Mouse (Mus musculus) lung, postnatal 14 days (tissue): ENCODE measurements at regions not wholly inside any gene's neighbourhood (a gene's known extent, or its start where the extent isn't known, plus 50 kb on each side); places are given as distances from the start of the nearest gene placed in this dataset.

Experiments
- DNase-seq: peaks from one replicate; pipeline ENCODE4 v3.0.0; 2021

GRCm38 (mm10) chr13:41694749-41695419 is 89.2 kb downstream of the Tmem170b start:
- no peak for DNase-seq

- no peak for DNase-seq
Observed at GRCm38 (mm10) chr13:41696767-41697445, 91.2 kb downstream of the Tmem170b start.

- no peak for DNase-seq
Observed at GRCm38 (mm10) chr13:41701345-41701744, 95.6 kb downstream of the Tmem170b start.

GRCm38 (mm10) chr13:41701829-41702231 is 96.1 kb downstream of the Tmem170b start:
- DNase-seq: no peak

GRCm38 (mm10) chr13:41703196-41703595 is 97.5 kb downstream of the Tmem170b start:
- no peak for DNase-seq

- peak; percentile 56 for DNase-seq
Observed at GRCm38 (mm10) chr13:41703618-41704017, 97.9 kb downstream of the Tmem170b start.

- no peak for DNase-seq
Observed at GRCm38 (mm10) chr13:41704806-41705205, 99.1 kb downstream of the Tmem170b start.

GRCm38 (mm10) chr13:41705636-41706035 is 99.9 kb downstream of the Tmem170b start:
- peak; percentile 18 for DNase-seq

- no peak for DNase-seq
Observed at GRCm38 (mm10) chr13:41707811-41708210, 102.1 kb downstream of the Tmem170b start.

GRCm38 (mm10) chr13:41709071-41709470 is 103.4 kb downstream of the Tmem170b start:
- DNase-seq: no peak

GRCm38 (mm10) chr13:41709475-41710227 is 103.9 kb downstream of the Tmem170b start:
- DNase-seq: peak; percentile 95

GRCm38 (mm10) chr13:41712616-41713015 is 106.9 kb downstream of the Tmem170b start:
- no peak for DNase-seq
